Mouse (Mus musculus): ENCODE measurements around the gene Rfxap.
"Not testable (repeated sequence)": the region's sequence is repeated elsewhere in the genome, so short reads cannot be mapped to it uniquely, and the experiment has no call there.

The Rfxap gene

GRCm38 (mm10) chr3:54766811-54767210 is 40.8 kb downstream of the Rfxap start:
- no peak for DNase-seq (ENCODE audit: low read depth, low spot score)

GRCm38 (mm10) chr3:54766034-54766433 is 41.6 kb downstream of the Rfxap start:
- DNase-seq (ENCODE audit: low read depth, low spot score): no peak

- DNase-seq (ENCODE audit: low read depth, low spot score): not testable (repeated sequence)
Measured at GRCm38 (mm10) chr3:54765521-54765920, 42.1 kb downstream of the Rfxap start.

GRCm38 (mm10) chr3:54764418-54764817 is 43.2 kb downstream of the Rfxap start:
- no peak for DNase-seq (ENCODE audit: low read depth, low spot score)

GRCm38 (mm10) chr3:54761258-54761657 is 46.3 kb downstream of the Rfxap start:
- no peak for DNase-seq (ENCODE audit: low read depth, low spot score)

GRCm38 (mm10) chr3:54760321-54761115 is 47.1 kb downstream of the Rfxap start:
- no peak for DNase-seq (ENCODE audit: low read depth, low spot score)

GRCm38 (mm10) chr3:54759211-54759610 is 48.4 kb downstream of the Rfxap start:
- no peak for DNase-seq (ENCODE audit: low read depth, low spot score)

GRCm38 (mm10) chr3:54757446-54757845 is 50.1 kb downstream of the Rfxap start:
- no peak for DNase-seq (ENCODE audit: low read depth, low spot score)

- no peak for DNase-seq (ENCODE audit: low read depth, low spot score)
Measured at GRCm38 (mm10) chr3:54756058-54756457, 51.5 kb downstream of the Rfxap start.

GRCm38 (mm10) chr3:54755145-54756041 is 52.2 kb downstream of the Rfxap start, which contains the start of gene Smad9:
Gene Smad9, plus strand, starts transcription at chr3:54755582.
- peak; percentile 39 for DNase-seq (ENCODE audit: low read depth, low spot score)

- DNase-seq (ENCODE audit: low read depth, low spot score): no peak
Measured at GRCm38 (mm10) chr3:54753411-54753810, 54.2 kb downstream of the Rfxap start.

Measured in retina, postnatal 7 days (tissue).